Mouse (Mus musculus) midbrain, embryonic 15.5 days (tissue): ENCODE measurements around the gene Mdfi. TPM values are rescaled to one million over a fixed set of nuclear protein-coding genes. Genes with fewer than 3 reads are reported as not detected.
"Not testable (repeated sequence)": the region's sequence is repeated elsewhere in the genome, so short reads cannot be mapped to it uniquely, and the experiment has no call there.

Experiments used
- ATAC-seq: fragments of 200-750 bp; cut with Nextera tagmentation; replicated peaks from 2 replicates; pipeline ENCODE4 v1.8.0; 2017; ENCODE audit warnings: moderate TSS enrichment
- H3K27ac ChIP-seq: fragments of 300-500 bp; sonication (generic); 2 replicates; pipeline ENCODE4 v1.5.1; 2015; ENCODE audit warnings: mild to moderate bottlenecking, inconsistent platforms
- H3K27me3 ChIP-seq: fragments of 300-500 bp; sonication (generic); replicated peaks from 2 replicates; pipeline ENCODE4 v1.6.1; 2015; ENCODE audit warnings: inconsistent platforms
- H3K36me3 ChIP-seq: fragments of 300-500 bp; sonication (generic); replicated peaks from 2 replicates; pipeline ENCODE4 v1.6.1; 2015; ENCODE audit warnings: inconsistent platforms
- H3K4me1 ChIP-seq: fragments of 300-500 bp; sonication (generic); 2 replicates; pipeline ENCODE4 v1.6.1; 2015; ENCODE audit warnings: inconsistent platforms
- H3K4me2 ChIP-seq: fragments of 300-500 bp; sonication (generic); 2 replicates; pipeline ENCODE4 v1.6.1; 2015; ENCODE audit warnings: inconsistent platforms, mild to moderate bottlenecking, moderate library complexity
- H3K4me3 ChIP-seq: fragments of 300-500 bp; sonication (generic); 2 replicates; pipeline ENCODE4 v1.5.1; 2015; ENCODE audit warnings: mild to moderate bottlenecking, inconsistent platforms
- H3K9ac ChIP-seq: fragments of 300-500 bp; sonication (generic); 2 replicates; pipeline ENCODE4 v1.6.1; 2015; ENCODE audit warnings: mild to moderate bottlenecking, inconsistent platforms
- H3K9me3 ChIP-seq: fragments of 300-500 bp; sonication (generic); 2 replicates; pipeline ENCODE4 v1.6.1; 2016; ENCODE audit warnings: inconsistent platforms
- WGBS: fragments of 180-500 bp; shearing (Covaris S2); methylation state at CpG from one replicate; pipeline ENCODE4 v1.1.7; 2015; ENCODE audit warnings: mixed read lengths; 5-methylcytosine and 5-hydroxymethylcytosine counted together
- polyA plus RNA-seq: library from polyadenylated mRNA; unstranded; fragments of >200 nt; fragmentation: Nextera tagmentation; extraction: Ambion mirVana; gene quantifications from 2 replicates; pipeline ENCODE4 v1.2.1, GENCODE M21; 2015

Mdfi gene
- polyA plus RNA-seq, 1 experiment from 2014 or later: 2.7 TPM

DNA sequence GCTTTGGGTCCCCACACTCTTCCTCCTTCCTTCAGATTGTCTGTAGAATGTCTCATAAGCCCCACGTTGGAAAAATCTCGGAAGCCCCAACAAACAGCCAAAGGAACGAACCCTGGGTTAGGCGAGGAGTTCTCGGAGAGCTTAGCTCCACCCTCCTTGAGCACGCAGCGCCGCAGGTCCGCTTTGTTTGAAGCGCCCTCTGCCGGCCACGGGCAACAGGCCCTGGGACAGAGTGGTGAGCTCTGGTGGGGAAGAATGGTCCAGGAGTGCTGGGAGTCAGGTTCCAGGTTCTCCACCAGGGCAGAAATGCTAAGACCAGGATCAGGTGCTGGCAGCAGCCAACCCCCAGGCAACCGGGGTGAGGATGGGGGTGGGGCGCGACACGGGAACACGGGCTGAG lies 30.0 kb upstream of the Mdfi start:
- H3K4me1 ChIP-seq: 0 out of 2 replicates have a peak, but pooled peaks cover 5% of the 10 kb centered on the region
- H3K4me2 ChIP-seq: peak overlapping the region; percentile 32
- WGBS: 4% methylated on average over 17 of the region's 17 CpGs
- peak; percentile 40 for ATAC-seq
- no peak overlapping the region; the same call in 1 of the 2 replicates for H3K4me3 ChIP-seq
- H3K27ac ChIP-seq: no peak overlapping the region
- H3K27me3 ChIP-seq: no peaks in the 10 kb centered on the region
- no peak overlapping the region for H3K9ac ChIP-seq
- no peaks in the 10 kb centered on the region for H3K36me3 ChIP-seq
- H3K9me3 ChIP-seq: no peaks in the 10 kb centered on the region

DNA sequence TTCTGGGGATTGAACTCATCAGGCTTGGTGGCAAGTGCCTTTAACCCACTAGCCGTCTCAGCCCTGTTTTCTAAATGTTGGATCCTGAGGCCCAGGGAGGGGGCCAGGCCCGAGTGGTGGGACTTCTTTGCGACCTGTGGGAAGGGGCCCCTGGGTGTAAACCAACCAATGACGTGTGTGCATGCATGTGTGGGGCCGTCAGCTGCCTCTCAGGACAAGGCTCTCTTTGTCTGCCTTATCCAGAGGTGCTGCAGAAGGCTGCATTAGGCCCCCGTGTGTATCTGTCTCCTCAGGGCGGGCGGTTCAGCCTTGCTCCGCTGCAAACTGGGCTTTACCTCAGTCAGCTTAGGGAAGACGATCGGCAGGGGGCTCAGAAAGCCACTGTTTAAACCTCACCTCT lies 28.9 kb upstream of the Mdfi start:
- whole genome bisulfite sequencing: 19% methylated on average over 11 of the region's 11 CpGs
- no peak overlapping the region for H3K4me2 ChIP-seq
- H3K4me1 ChIP-seq: 0 out of 2 replicates have a peak, but pooled peaks cover 5% of the 10 kb centered on the region
- no peak overlapping the region for H3K4me3 ChIP-seq
- no peaks in the 10 kb centered on the region for H3K36me3 ChIP-seq
- no peak overlapping the region for H3K27ac ChIP-seq
- no peaks in the 10 kb centered on the region for H3K27me3 ChIP-seq
- H3K9ac ChIP-seq: no peak overlapping the region
- no peaks in the 10 kb centered on the region for H3K9me3 ChIP-seq
- peak; percentile 21; the same call in 1 of the 2 replicates for ATAC-seq

DNA sequence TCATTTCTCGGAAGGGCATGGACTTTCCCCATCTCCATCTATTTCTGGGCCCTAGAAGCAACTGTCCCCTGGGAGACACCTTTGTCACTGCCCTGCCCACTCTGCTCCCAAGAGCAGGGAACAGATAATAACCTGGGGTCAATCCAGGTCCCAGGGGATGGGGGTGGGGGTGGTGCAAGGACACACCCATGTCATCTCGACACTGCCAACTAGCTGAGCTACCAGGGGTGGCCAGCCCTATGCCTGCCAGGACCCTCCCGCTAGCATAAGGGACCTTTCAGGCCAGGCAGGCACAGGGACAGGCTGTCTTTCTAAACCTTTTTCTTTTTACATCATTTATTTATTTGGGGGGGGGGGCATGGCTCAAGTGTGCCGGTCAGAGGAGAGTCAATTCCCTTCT lies 28.5 kb upstream of the Mdfi start:
- ATAC-seq: no peak
- 60% methylated on average over 4 of the region's 4 CpGs for WGBS
- H3K4me1 ChIP-seq: 0 out of 2 replicates have a peak, but pooled peaks cover 5% of the 10 kb centered on the region

DNA sequence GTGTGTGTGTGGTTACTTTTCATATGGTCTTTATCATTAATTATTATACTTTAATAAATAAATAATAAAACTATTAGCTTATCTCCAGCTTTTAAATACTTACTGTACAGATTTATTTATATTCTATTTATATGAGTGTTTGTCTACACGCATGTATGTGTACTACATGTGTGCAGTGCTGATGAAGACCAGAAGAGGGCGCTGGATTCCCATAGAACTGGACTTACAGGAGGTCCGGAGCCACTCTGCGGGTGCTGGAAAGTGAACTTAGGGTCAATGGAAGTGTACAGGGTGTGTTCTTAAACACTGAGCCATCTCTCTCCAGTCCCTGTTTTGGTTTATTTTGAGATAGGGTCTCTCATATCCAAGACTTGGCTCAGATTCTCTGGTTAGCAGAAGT lies 21.1 kb upstream of the Mdfi start:
- no peaks in the 10 kb centered on the region for H3K9me3 ChIP-seq
- H3K4me2 ChIP-seq: no peak overlapping the region
- no peak overlapping the region for H3K4me3 ChIP-seq
- H3K27ac ChIP-seq: no peak overlapping the region
- H3K9ac ChIP-seq: no peak overlapping the region
- 0 out of 2 replicates have a peak, but pooled peaks cover 6% of the 10 kb centered on the region for H3K4me1 ChIP-seq
- H3K27me3 ChIP-seq: peaks cover 10% of the 10 kb centered on the region; the same call in 1 of the 2 replicates
- ATAC-seq: no peak
- no peaks in the 10 kb centered on the region for H3K36me3 ChIP-seq
- WGBS: 77% methylated on average over 4 of the region's 4 CpGs

More for the DNA sequence above, 28.5 kb upstream of the Mdfi start:
- Histone ChIP-seq H3K9me3 (no peaks in the 10 kb centered on the region), H3K27me3 (no peaks in the 10 kb centered on the region), H3K36me3 (no peaks in the 10 kb centered on the region), H3K27ac (no peak overlapping the region), H3K9ac (no peak overlapping the region), H3K4me3 (no peak overlapping the region), H3K4me2 (no peak overlapping the region)

DNA sequence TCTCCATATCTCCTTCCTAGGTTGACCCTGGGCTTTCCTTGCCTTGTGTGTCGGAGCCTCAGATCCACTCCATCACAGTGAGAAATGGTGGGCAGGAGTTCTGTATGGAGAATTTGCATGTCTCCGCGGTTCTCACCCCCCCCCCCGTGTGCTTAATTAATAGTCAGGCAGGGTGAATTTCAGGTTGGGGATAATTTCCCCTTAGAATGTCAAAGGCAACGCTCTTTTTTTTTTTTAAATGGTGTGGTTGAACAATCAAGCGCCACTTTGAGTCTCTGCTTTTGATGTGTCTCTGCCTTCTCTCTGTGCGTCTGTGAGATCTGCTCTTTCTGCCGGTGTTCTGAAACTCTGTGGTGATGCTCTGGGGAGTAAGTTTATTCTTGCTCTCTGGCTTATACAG lies 20.4 kb upstream of the Mdfi start:
- no peak overlapping the region for H3K4me2 ChIP-seq
- WGBS: 71% methylated on average over 8 of the region's 8 CpGs
- H3K9ac ChIP-seq: no peak overlapping the region
- 0 out of 2 replicates have a peak, but pooled peaks cover 6% of the 10 kb centered on the region for H3K4me1 ChIP-seq
- no peaks in the 10 kb centered on the region for H3K9me3 ChIP-seq
- H3K36me3 ChIP-seq: no peaks in the 10 kb centered on the region
- no peak for ATAC-seq
- H3K4me3 ChIP-seq: no peak overlapping the region
- no peak overlapping the region for H3K27ac ChIP-seq
- peaks cover 10% of the 10 kb centered on the region; the same call in 1 of the 2 replicates for H3K27me3 ChIP-seq

DNA sequence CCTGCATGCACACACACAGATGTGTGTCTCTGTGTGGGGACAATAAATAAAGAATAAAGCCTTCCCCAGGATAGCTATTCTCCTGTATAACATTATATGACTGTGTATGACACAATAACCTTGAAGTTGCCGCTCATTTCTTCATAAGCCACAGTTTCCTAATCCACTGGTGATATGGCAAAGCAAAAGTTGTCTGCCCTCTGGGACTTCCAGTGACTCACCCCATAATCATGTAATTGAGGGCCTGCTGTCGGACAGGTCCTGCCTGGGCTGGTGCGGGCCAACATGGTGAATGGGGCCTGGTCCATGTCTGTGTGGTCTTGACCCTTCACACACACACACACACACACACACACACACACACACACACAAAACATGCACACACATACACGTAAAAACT lies 19.3 kb upstream of the Mdfi start:
- WGBS: 89% methylated on average over 4 of the region's 4 CpGs
- Histone ChIP-seq H3K27me3 (peaks cover 10% of the 10 kb centered on the region; the same call in 1 of the 2 replicates), H3K27ac (no peak overlapping the region), H3K9me3 (no peaks in the 10 kb centered on the region), H3K9ac (no peak overlapping the region), H3K4me1 (0 out of 2 replicates have a peak, but pooled peaks cover 6% of the 10 kb centered on the region), H3K36me3 (no peaks in the 10 kb centered on the region), H3K4me3 (no peak overlapping the region), H3K4me2 (no peak overlapping the region)
- ATAC-seq: no peak

DNA sequence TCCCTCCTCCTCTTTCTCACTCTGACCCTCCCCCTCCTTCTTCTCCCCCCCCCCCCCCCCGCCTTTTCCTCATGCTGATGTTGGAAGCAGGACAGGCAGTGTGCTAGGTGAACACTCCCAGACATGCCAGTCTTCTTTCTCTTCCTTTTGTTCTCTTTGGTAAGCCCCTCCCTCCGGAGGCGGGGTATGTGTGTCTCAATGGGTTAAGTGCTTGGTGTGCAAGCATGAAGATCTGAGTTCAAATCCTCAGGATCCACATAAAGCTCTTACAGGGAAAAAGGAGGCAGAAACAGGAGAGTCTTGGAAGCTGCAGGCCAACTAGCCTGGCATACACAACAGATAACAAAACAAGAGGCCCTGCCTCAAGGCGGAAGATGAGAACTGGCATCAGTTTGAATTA lies 18.8 kb upstream of the Mdfi start:
- no peaks in the 10 kb centered on the region for H3K9me3 ChIP-seq
- no peak overlapping the region for H3K9ac ChIP-seq
- H3K4me3 ChIP-seq: no peak overlapping the region
- H3K27ac ChIP-seq: no peak overlapping the region
- ATAC-seq: no peak
- no peak overlapping the region for H3K4me2 ChIP-seq
- 100% methylated on average over 3 of the region's 4 CpGs for WGBS
- H3K27me3 ChIP-seq: peaks cover 10% of the 10 kb centered on the region; the same call in 1 of the 2 replicates
- H3K36me3 ChIP-seq: no peaks in the 10 kb centered on the region
- 0 out of 2 replicates have a peak, but pooled peaks cover 6% of the 10 kb centered on the region for H3K4me1 ChIP-seq

DNA sequence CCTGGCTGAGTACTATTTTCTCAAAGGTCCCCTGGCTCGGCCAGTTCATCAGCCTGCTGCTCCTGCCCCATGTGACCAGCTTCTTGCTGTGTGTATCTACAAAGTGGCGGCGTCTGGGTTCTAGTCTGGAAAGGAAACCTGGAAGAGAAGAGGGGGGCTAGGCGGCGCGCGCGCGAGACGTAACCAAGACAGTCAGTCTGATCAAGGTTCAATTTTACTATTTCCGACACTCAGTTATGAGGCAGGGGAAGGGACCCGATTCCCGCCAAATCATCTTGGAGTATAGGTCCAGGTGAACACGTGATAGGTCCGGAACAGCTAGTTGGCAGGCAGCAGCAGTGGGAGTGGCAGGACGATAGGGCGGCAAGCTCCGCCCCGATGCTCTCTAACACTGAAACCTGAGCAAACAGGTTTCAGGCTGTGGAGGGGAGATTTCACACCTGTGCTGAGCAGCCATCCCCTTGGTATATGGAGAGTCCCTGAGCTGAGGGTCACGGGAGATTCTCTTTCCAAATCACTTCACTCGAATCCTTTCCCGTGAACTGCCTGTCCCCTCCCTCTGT lies 17.4 kb upstream of the Mdfi start:
- 16% methylated on average over 22 of the region's 22 CpGs for WGBS
- H3K9ac ChIP-seq: 0 out of 2 replicates have a peak overlapping the region, but pooled peaks have one; percentile 1
- peak overlapping the region; percentile 46 for H3K4me2 ChIP-seq
- not testable (repeated sequence) for H3K4me1 ChIP-seq, H3K9me3 ChIP-seq, H3K27ac ChIP-seq, H3K36me3 ChIP-seq
- peaks cover 10% of the 10 kb centered on the region; the same call in 1 of the 2 replicates for H3K27me3 ChIP-seq
- peak overlapping the region; percentile 23 for H3K4me3 ChIP-seq
- peak; percentile 29; the same call in 1 of the 2 replicates for ATAC-seq

DNA sequence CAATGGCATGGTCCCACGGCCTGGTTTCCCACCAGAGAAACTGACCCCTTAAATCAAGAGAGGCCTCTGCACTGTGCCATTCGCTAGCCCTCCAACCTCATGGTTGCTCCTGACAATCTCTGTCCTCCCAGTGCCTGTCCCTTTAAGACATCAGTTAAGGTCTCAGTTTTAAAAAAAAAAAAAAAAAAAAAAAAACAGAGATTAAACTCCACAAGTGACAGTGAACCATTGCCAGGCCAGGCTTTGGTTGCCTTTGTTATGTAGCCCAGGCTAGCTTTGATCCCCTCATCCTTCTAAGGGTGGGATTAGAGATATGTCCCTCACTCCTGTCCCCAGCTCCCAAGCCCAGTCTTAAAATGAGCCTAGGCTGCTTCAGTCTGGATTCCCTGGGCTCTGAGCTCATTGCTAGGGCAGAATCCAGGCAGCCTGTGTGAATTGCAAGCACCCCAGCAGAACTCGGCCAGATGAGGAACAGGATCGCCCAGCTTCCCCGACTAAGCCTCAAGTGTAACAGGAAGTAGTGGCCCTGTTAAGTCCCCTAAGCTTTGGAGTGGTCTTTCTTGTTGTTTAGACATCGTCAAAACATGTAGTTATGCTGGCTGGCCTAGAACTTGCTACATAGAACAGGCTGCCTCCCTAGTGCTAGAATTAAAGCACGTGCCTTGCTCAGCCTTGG lies 16.3 kb upstream of the Mdfi start:
- H3K4me3 ChIP-seq: no peak overlapping the region
- H3K9me3 ChIP-seq: no peaks in the 10 kb centered on the region
- peaks cover 10% of the 10 kb centered on the region; the same call in 1 of the 2 replicates for H3K27me3 ChIP-seq
- no peak overlapping the region for H3K27ac ChIP-seq
- H3K4me2 ChIP-seq: no peak overlapping the region
- H3K9ac ChIP-seq: no peak overlapping the region
- no peak for ATAC-seq
- H3K36me3 ChIP-seq: no peaks in the 10 kb centered on the region
- WGBS: 83% methylated on average over 7 of the region's 7 CpGs
- H3K4me1 ChIP-seq: 0 out of 2 replicates have a peak, but pooled peaks cover 6% of the 10 kb centered on the region

DNA sequence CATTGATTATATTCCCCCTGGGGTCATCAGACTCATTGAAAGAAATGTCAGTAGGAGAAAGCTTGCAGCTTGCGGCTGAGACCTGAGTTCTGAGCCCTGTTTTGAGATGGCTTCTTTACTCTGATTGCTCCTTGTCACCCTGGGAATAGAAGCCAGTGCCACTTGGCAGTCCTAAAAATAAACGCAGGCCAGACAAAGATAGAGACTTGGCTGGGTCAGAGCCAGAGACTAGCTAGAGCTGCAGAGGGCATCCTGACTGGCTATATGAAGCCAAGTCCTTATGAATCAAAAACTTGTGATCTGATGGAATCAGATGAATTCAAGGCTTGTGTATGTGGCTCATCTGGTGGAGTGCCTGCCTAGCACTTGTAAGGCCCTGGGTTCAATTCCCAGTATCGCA lies 15.5 kb upstream of the Mdfi start:
- Histone ChIP-seq H3K36me3 (no peaks in the 10 kb centered on the region), H3K4me3 (no peak overlapping the region), H3K4me2 (no peak overlapping the region), H3K9ac (no peak overlapping the region), H3K9me3 (no peaks in the 10 kb centered on the region), H3K27me3 (peaks cover 10% of the 10 kb centered on the region; the same call in 1 of the 2 replicates), H3K27ac (no peak overlapping the region), H3K4me1 (0 out of 2 replicates have a peak, but pooled peaks cover 6% of the 10 kb centered on the region)
- ATAC-seq: no peak
- 75% methylated on average over 3 of the region's 3 CpGs for WGBS

DNA sequence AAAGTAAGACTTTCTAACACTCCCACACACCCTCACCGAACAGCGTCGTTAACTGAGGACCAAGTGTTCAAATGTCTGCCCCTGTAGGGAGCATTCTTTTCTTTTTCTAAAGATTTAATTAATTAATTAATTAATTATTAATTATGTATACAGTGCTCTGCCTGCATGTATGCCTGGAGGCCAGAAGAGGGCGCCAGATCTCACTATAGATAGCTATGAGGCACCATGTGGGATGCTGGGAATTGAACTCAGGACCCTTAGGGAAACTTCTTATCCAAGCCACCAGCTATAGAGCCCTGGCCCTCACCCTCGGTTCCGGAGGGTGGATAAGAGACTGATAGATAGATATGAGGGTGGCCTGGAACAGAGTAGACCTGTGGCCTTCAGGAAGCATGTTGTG lies 13.5 kb upstream of the Mdfi start:
- Histone ChIP-seq H3K4me3 (no peak overlapping the region), H3K36me3 (no peaks in the 10 kb centered on the region), H3K9me3 (no peaks in the 10 kb centered on the region), H3K27me3 (peaks cover 10% of the 10 kb centered on the region; the same call in 1 of the 2 replicates), H3K27ac (no peak overlapping the region), H3K4me2 (no peak overlapping the region), H3K9ac (no peak overlapping the region), H3K4me1 (0 out of 2 replicates have a peak, but pooled peaks cover 6% of the 10 kb centered on the region)
- 86% methylated on average over 6 of the region's 6 CpGs for WGBS
- no peak for ATAC-seq

DNA sequence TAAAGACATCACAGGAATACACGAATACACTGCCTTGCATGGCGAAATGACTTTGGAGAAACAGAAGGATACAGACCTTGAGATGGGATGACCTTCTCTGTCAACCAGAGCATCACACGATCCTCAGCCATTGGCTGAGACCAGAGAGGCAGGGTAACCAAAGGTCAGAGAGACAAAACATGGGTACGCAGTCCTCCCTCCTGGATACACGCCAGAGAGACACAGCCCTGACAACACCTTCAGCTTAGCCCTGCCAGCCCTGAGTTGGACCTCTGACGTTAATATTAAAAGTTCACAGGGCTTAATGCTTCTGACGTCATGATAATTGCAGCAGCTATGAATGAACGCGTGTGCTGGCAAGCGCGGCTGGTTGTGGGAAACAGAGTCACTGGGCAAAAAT lies 11.1 kb upstream of the Mdfi start:
- no peak overlapping the region for H3K4me2 ChIP-seq
- no peaks in the 10 kb centered on the region for H3K9me3 ChIP-seq
- H3K27ac ChIP-seq: no peak overlapping the region
- H3K27me3 ChIP-seq: no peaks in the 10 kb centered on the region
- H3K4me3 ChIP-seq: no peak overlapping the region
- H3K9ac ChIP-seq: no peak overlapping the region
- no peaks in the 10 kb centered on the region for H3K36me3 ChIP-seq
- WGBS: 83% methylated on average over 11 of the region's 11 CpGs
- no peak for ATAC-seq
- no peaks in the 10 kb centered on the region for H3K4me1 ChIP-seq
